Comparison of ENCODE assay signal across 9 mouse cellular contexts in the genomic region with DNA sequence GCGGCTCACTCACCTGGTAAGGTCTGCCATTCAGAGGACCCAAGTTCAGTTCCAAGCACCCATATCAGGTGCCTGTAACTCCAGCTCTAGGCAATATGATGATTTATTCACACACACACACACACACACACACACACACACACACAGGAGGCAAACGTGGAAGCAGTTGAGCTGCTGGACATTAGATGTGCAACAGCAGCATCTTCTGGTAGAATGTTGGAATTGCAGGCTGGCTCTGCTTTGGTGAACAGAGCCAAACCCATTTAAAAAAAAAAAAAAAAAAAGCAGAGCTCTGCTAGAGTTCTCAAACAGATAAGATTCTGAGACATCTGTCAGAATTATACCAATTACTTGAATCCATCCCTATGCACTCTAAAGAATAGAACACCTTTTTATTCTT. TPM values are rescaled to one million over a fixed set of nuclear protein-coding genes. Genes with fewer than 3 reads are reported as not detected.
DNase-seq lines count a peak whose midpoint lies in the region; ATAC-seq and TF ChIP-seq lines count a peak whose summit lies in the region.
"Had no signal": no experiment of that assay in that cellular context is flagged by ENCODE, and none has a peak within 500 bp of the region (broad histone marks: within the 10 kb centered on the region; RNA-seq: fewer than 3 reads in every experiment).

No protein-coding gene starts in this region.

- no peaks in the 10 kb centered on the region for H3K36me3 ChIP-seq in liver, embryonic 12.5 days
- H3K36me3 ChIP-seq: lung, embryonic 15.5 days had no signal

- H3K4me2 ChIP-seq in liver, embryonic 12.5 days = no peak overlapping the region
- H3K4me2 ChIP-seq: lung, embryonic 15.5 days had no signal

- no peaks in the 10 kb centered on the region for H3K9me3 ChIP-seq in liver, embryonic 12.5 days (replicated peaks)
- H3K9me3 ChIP-seq: lung, embryonic 15.5 days had no signal

- no peaks in the 10 kb centered on the region for H3K27me3 ChIP-seq in cerebellum, adult 2 months (ENCODE audit: control insufficient read depth, insufficient read depth, low read length)
- 0 out of 2 replicates have a peak, but pooled peaks cover 3% of the 10 kb centered on the region for H3K27me3 ChIP-seq in liver, embryonic 12.5 days (replicated peaks)

- no peaks in the 10 kb centered on the region for H3K4me1 ChIP-seq in cerebellum, adult 2 months (ENCODE audit: control insufficient read depth, insufficient read depth, low read length)
- peaks cover 75% of the 10 kb centered on the region for H3K4me1 ChIP-seq in liver, embryonic 12.5 days
- H3K4me1 ChIP-seq: lung, embryonic 15.5 days had no signal

- 48% methylated on average over 2 of the region's 2 CpGs for WGBS in cerebellum, adult 2 months
- 53% methylated on average over 2 of the region's 2 CpGs for WGBS in liver, embryonic 12.5 days (ENCODE audit: insufficient replicate concordance)

- peak; percentile 85 for TF ChIP-seq CTCF in cerebellum, adult 2 months (IDR thresholded peaks at IDR 0.05; ENCODE audit: borderline replicate concordance, insufficient read depth, low read depth, low read length)

- H3K9ac ChIP-seq in liver, embryonic 12.5 days = no peak overlapping the region
- H3K9ac ChIP-seq: lung, embryonic 15.5 days had no signal

- no peak overlapping the region for H3K27ac ChIP-seq in cerebellum, adult 2 months (ENCODE audit: insufficient read depth, low read length)
- H3K27ac ChIP-seq in liver, embryonic 12.5 days = no peak overlapping the region
- H3K27ac ChIP-seq: lung, embryonic 15.5 days had no signal

- no peak overlapping the region for H3K4me3 ChIP-seq in cerebellum, adult 2 months (replicated peaks; ENCODE audit: insufficient read depth, low read depth, low read length)
- H3K4me3 ChIP-seq in liver, embryonic 12.5 days = no peak overlapping the region
- H3K4me3 ChIP-seq: lung, embryonic 15.5 days had no signal

- peak; percentile 25; the same call in 1 of the 2 replicates for ATAC-seq in liver, embryonic 12.5 days

- DNase-seq in 416B (ENCODE audit: low read depth) (peak; percentile 94), ES-CJ7 (ENCODE audit: low read depth, low spot score) (peak; percentile 88)
- DNase-seq in cerebellum, adult 2 months = peak; percentile 68 to 77
- DNase-seq in frontal cortex, postnatal 14 days (ENCODE audit: low spot score in 2 of 2) = peak; percentile 63 to 70
- DNase-seq in kidney, postnatal 10 days = peak; percentile 92
- DNase-seq in ovary, postnatal 14 days (ENCODE audit: low spot score) = peak; percentile 69
- DNase-seq in thymus, postnatal 25 days = peak; percentile 86

- no peak for TF ChIP-seq POLR2A in cerebellum, adult 2 months (IDR thresholded peaks at IDR 0.05; ENCODE audit: borderline replicate concordance, insufficient read depth, low read length)

RNA-seq across cellular contexts. Expression of gene Cela1, which starts 4.7 kb away (rescaled TPM):
- polyA plus RNA-seq in cerebellum, adult 2 months (2012; rRNA removed) = 6.5 and 8.3 TPM in 2 replicates
- polyA plus RNA-seq in liver, embryonic 12.5 days (2016; fragmentation: Nextera tagmentation; extraction: Ambion mirVana) = 8.7 and 11.0 TPM in 2 replicates

RNA-seq across cellular contexts. Expression of gene Bin2, which starts 13.7 kb away (rescaled TPM):
- 3.0 and 4.1 TPM in 2 replicates for polyA plus RNA-seq in cerebellum, adult 2 months (2012; rRNA removed)
- 40.5 and 40.6 TPM in 2 replicates for polyA plus RNA-seq in liver, embryonic 12.5 days (2016; fragmentation: Nextera tagmentation; extraction: Ambion mirVana)

RNA-seq across cellular contexts. Expression of gene Galnt6, which starts 46.1 kb away (rescaled TPM):
- 9.0 and 13.1 TPM in 2 replicates for polyA plus RNA-seq in cerebellum, adult 2 months (2012; rRNA removed)
- polyA plus RNA-seq in liver, embryonic 12.5 days (2016; fragmentation: Nextera tagmentation; extraction: Ambion mirVana) = 0.96 and 1.3 TPM in 2 replicates

RNA-seq across cellular contexts. Expression of gene Smagp, which starts 46.3 kb away (rescaled TPM):
- polyA plus RNA-seq in cerebellum, adult 2 months (2012; rRNA removed) = 3.3 and 3.7 TPM in 2 replicates
- 10.5 and 11.4 TPM in 2 replicates for polyA plus RNA-seq in liver, embryonic 12.5 days (2016; fragmentation: Nextera tagmentation; extraction: Ambion mirVana)
